Mouse (Mus musculus): ENCODE results near the gene Tex2. TPM values are rescaled to one million over a fixed set of nuclear protein-coding genes. Genes with fewer than 3 reads are reported as not detected.
"Not testable (repeated sequence)": the region's sequence is repeated elsewhere in the genome, so short reads cannot be mapped to it uniquely, and the experiment has no call there.

The Tex2 gene
- 14.2 and 15.0 TPM in 2 replicates for polyA plus RNA-seq (2015; fragmentation: Nextera tagmentation; extraction: Ambion mirVana)

- Histone ChIP-seq H3K9ac (ENCODE audit: low read length) (peak within 1 kb of the TSS; percentile 91), H3K27me3 (ENCODE audit: control insufficient read depth, insufficient read depth, low read length) (no peaks in the 10 kb centered on the region), H3K9me3 (replicated peaks; ENCODE audit: control insufficient read depth, low read length) (no peaks in the 10 kb centered on the region), H3K36me3 (ENCODE audit: control insufficient read depth, insufficient read depth) (no peaks in the 10 kb centered on the region), H3K4me3 (ENCODE audit: low read length) (peak within 1 kb of the TSS; percentile 83), H3K27ac (ENCODE audit: low read length) (peak within 1 kb of the TSS; percentile 92), H3K4me1 (ENCODE audit: control insufficient read depth, insufficient read depth, low read length) (peaks cover 29% of the 10 kb centered on the region), H3K4me2 (ENCODE audit: low read depth, low read length) (peak within 1 kb of the TSS; percentile 83)
- peak; percentile 94 for ATAC-seq (replicated peaks; ENCODE audit: extremely low read depth, insufficient read depth, low FRiP score)
- WGBS = under 1% methylated on average over 41 of the region's 45 CpGs
These were observed at the start of gene Tex2 for GRCm38 (mm10) chr11:106612961-106613637. TSS of gene Tex2 (minus strand) at chr11:106613423.

GRCm38 (mm10) chr11:106662634-106663407 is 49.6 kb upstream of the Tex2 start:
- 85% methylated on average over 9 of the region's 11 CpGs for WGBS
- Histone ChIP-seq H3K4me1 (ENCODE audit: control insufficient read depth, insufficient read depth, low read length) (peaks cover 30% of the 10 kb centered on the region), H3K36me3 (ENCODE audit: control insufficient read depth, insufficient read depth) (no peaks in the 10 kb centered on the region), H3K27me3 (ENCODE audit: control insufficient read depth, insufficient read depth, low read length) (no peaks in the 10 kb centered on the region), H3K4me3 (ENCODE audit: low read length) (no peak overlapping the region), H3K27ac (ENCODE audit: low read length) (peak overlapping the region; percentile 44), H3K9me3 (replicated peaks; ENCODE audit: control insufficient read depth, low read length) (no peaks in the 10 kb centered on the region), H3K9ac (ENCODE audit: low read length) (no peak overlapping the region), H3K4me2 (ENCODE audit: low read depth, low read length) (no peak overlapping the region)
- no peak for ATAC-seq (replicated peaks; ENCODE audit: extremely low read depth, insufficient read depth, low FRiP score)

- H3K4me1 ChIP-seq (ENCODE audit: control insufficient read depth, insufficient read depth, low read length) = peaks cover 36% of the 10 kb centered on the region
- H3K4me2 ChIP-seq (ENCODE audit: low read depth, low read length) = no peak overlapping the region
- H3K9ac ChIP-seq (ENCODE audit: low read length) = peak overlapping the region; percentile 54
- peak overlapping the region; percentile 96 for H3K27ac ChIP-seq (ENCODE audit: low read length)
- H3K27me3 ChIP-seq (ENCODE audit: control insufficient read depth, insufficient read depth, low read length) = no peaks in the 10 kb centered on the region
- no peak overlapping the region for H3K4me3 ChIP-seq (ENCODE audit: low read length)
- H3K9me3 ChIP-seq (replicated peaks; ENCODE audit: control insufficient read depth, low read length) = no peaks in the 10 kb centered on the region
- H3K36me3 ChIP-seq (ENCODE audit: control insufficient read depth, insufficient read depth) = no peaks in the 10 kb centered on the region
- 65% methylated on average over 13 of the region's 13 CpGs for WGBS
- ATAC-seq (replicated peaks; ENCODE audit: extremely low read depth, insufficient read depth, low FRiP score) = peak; percentile 35
These were observed 47.3 kb upstream of the Tex2 start for GRCm38 (mm10) chr11:106660453-106661081.

- H3K4me2 ChIP-seq (ENCODE audit: low read depth, low read length) = no peak overlapping the region
- ATAC-seq (replicated peaks; ENCODE audit: extremely low read depth, insufficient read depth, low FRiP score) = peak; percentile 25
- peak overlapping the region; percentile 57 for H3K9ac ChIP-seq (ENCODE audit: low read length)
- H3K4me1 ChIP-seq (ENCODE audit: control insufficient read depth, insufficient read depth, low read length) = peaks cover 36% of the 10 kb centered on the region
- no peaks in the 10 kb centered on the region for H3K27me3 ChIP-seq (ENCODE audit: control insufficient read depth, insufficient read depth, low read length)
- H3K9me3 ChIP-seq (replicated peaks; ENCODE audit: control insufficient read depth, low read length) = no peaks in the 10 kb centered on the region
- peak overlapping the region; percentile 96 for H3K27ac ChIP-seq (ENCODE audit: low read length)
- no peaks in the 10 kb centered on the region for H3K36me3 ChIP-seq (ENCODE audit: control insufficient read depth, insufficient read depth)
- 43% methylated on average over 15 of the region's 15 CpGs for WGBS
- H3K4me3 ChIP-seq (ENCODE audit: low read length) = no peak overlapping the region
These were observed 46.5 kb upstream of the Tex2 start for GRCm38 (mm10) chr11:106659598-106660295.

- Histone ChIP-seq H3K4me1 (ENCODE audit: control insufficient read depth, insufficient read depth, low read length) (peaks cover 36% of the 10 kb centered on the region), H3K27me3 (ENCODE audit: control insufficient read depth, insufficient read depth, low read length) (no peaks in the 10 kb centered on the region), H3K36me3 (ENCODE audit: control insufficient read depth, insufficient read depth) (peaks cover 3% of the 10 kb centered on the region; the same call in 1 of the 2 replicates), H3K9me3 (replicated peaks; ENCODE audit: control insufficient read depth, low read length) (no peaks in the 10 kb centered on the region), H3K9ac (ENCODE audit: low read length) (peak overlapping the region; percentile 61), H3K27ac (ENCODE audit: low read length) (peak overlapping the region; percentile 96), H3K4me3 (ENCODE audit: low read length) (no peak overlapping the region), H3K4me2 (ENCODE audit: low read depth, low read length) (peak overlapping the region; percentile 45; the same call in 1 of the 2 replicates)
- ATAC-seq (replicated peaks; ENCODE audit: extremely low read depth, insufficient read depth, low FRiP score) = peak; percentile 60
- 13% methylated on average over 14 of the region's 14 CpGs for WGBS
These were observed 45.0 kb upstream of the Tex2 start for GRCm38 (mm10) chr11:106658051-106658880.

GRCm38 (mm10) chr11:106656896-106657498 is 43.8 kb upstream of the Tex2 start:
- 69% methylated on average over 5 of the region's 5 CpGs for WGBS
- peak overlapping the region; percentile 96 for H3K27ac ChIP-seq (ENCODE audit: low read length)

GRCm38 (mm10) chr11:106648347-106648746 is 35.1 kb upstream of the Tex2 start:
- no peaks in the 10 kb centered on the region for H3K36me3 ChIP-seq (ENCODE audit: control insufficient read depth, insufficient read depth)
- no peak overlapping the region for H3K4me3 ChIP-seq (ENCODE audit: low read length)
- 27% methylated on average over 13 of the region's 13 CpGs for WGBS
- H3K27ac ChIP-seq (ENCODE audit: low read length) = no peak overlapping the region
- no peak overlapping the region for H3K9ac ChIP-seq (ENCODE audit: low read length)
- H3K9me3 ChIP-seq (replicated peaks; ENCODE audit: control insufficient read depth, low read length) = no peaks in the 10 kb centered on the region
- no peaks in the 10 kb centered on the region for H3K4me1 ChIP-seq (ENCODE audit: control insufficient read depth, insufficient read depth, low read length)
- peak overlapping the region; percentile 32 for H3K4me2 ChIP-seq (ENCODE audit: low read depth, low read length)
- no peak for ATAC-seq (replicated peaks; ENCODE audit: extremely low read depth, insufficient read depth, low FRiP score)
- no peaks in the 10 kb centered on the region for H3K27me3 ChIP-seq (ENCODE audit: control insufficient read depth, insufficient read depth, low read length)

More at GRCm38 (mm10) chr11:106656896-106657498, 43.8 kb upstream of the Tex2 start:
- H3K4me1 ChIP-seq (ENCODE audit: control insufficient read depth, insufficient read depth, low read length) = peaks cover 36% of the 10 kb centered on the region
- H3K27me3 ChIP-seq (ENCODE audit: control insufficient read depth, insufficient read depth, low read length); H3K4me3 ChIP-seq (ENCODE audit: low read length); ATAC-seq (replicated peaks; ENCODE audit: extremely low read depth, insufficient read depth, low FRiP score); H3K36me3 ChIP-seq (ENCODE audit: control insufficient read depth, insufficient read depth); H3K4me2 ChIP-seq (ENCODE audit: low read depth, low read length); H3K9ac ChIP-seq (ENCODE audit: low read length); H3K9me3 ChIP-seq (replicated peaks; ENCODE audit: control insufficient read depth, low read length): not testable (repeated sequence)
